Mouse (Mus musculus) neural tube, embryonic 11.5 days (tissue): ENCODE data around the gene Wnt2. TPM values are rescaled to one million over a fixed set of nuclear protein-coding genes. Genes with fewer than 3 reads are reported as not detected.

Experiments
- ATAC-seq: fragments of 200-750 bp; cut with Nextera tagmentation; 2 replicates; pipeline ENCODE4 v1.8.0; 2017; ENCODE audit warnings: moderate number of reproducible peaks, mild to moderate bottlenecking, moderate TSS enrichment, moderate library complexity; ENCODE audit not compliant: insufficient read depth, low FRiP score, low TSS enrichment
- DNase-seq: peaks from one replicate; pipeline ENCODE4 v3.0.0-alpha.2; 2015; ENCODE audit warnings: low spot score
- H3K27ac ChIP-seq: fragments of 300-500 bp; sonication (generic); 2 replicates; pipeline ENCODE4 v1.5.1; 2014; ENCODE audit warnings: low read depth, mild to moderate bottlenecking, low read length
- H3K27me3 ChIP-seq: fragments of 300-500 bp; sonication (generic); 2 replicates; pipeline ENCODE4 v1.6.1; 2014; ENCODE audit warnings: mild to moderate bottlenecking, low read length, mixed read lengths; ENCODE audit not compliant: control insufficient read depth, insufficient read depth
- H3K36me3 ChIP-seq: fragments of 300-500 bp; sonication (generic); 2 replicates; pipeline ENCODE4 v1.6.1; 2014; ENCODE audit warnings: mild to moderate bottlenecking, low read length, moderate library complexity, mixed read lengths; ENCODE audit not compliant: control insufficient read depth, insufficient read depth
- H3K4me1 ChIP-seq: fragments of 300-500 bp; sonication (generic); 2 replicates; pipeline ENCODE4 v1.6.1; 2014; ENCODE audit warnings: low read length, mixed read lengths; ENCODE audit not compliant: control insufficient read depth, insufficient read depth
- H3K4me2 ChIP-seq: fragments of 300-500 bp; sonication (generic); 2 replicates; pipeline ENCODE4 v1.6.1; 2014; ENCODE audit warnings: low read depth, mild to moderate bottlenecking, moderate library complexity
- H3K4me3 ChIP-seq: fragments of 300-500 bp; sonication (generic); 2 replicates; pipeline ENCODE4 v1.5.1; 2014; ENCODE audit warnings: low read depth, low read length
- H3K9ac ChIP-seq: fragments of 300-500 bp; sonication (generic); 2 replicates; pipeline ENCODE4 v1.6.1; 2014; ENCODE audit warnings: mild to moderate bottlenecking, low read length
- H3K9me3 ChIP-seq: fragments of 300-500 bp; sonication (generic); 2 replicates; pipeline ENCODE4 v1.6.1; 2016; ENCODE audit warnings: low read length; ENCODE audit not compliant: control insufficient read depth
- WGBS: fragments of 180-500 bp; shearing (Covaris S2); extraction: QIAGEN DNeasy Blood & Tissue Kit; methylation state at CpG from one replicate; pipeline ENCODE4 v1.1.7; 2014; 5-methylcytosine and 5-hydroxymethylcytosine counted together
- polyA plus RNA-seq: library from polyadenylated mRNA; unstranded; fragments of >200 nt; fragmentation: Nextera tagmentation; extraction: Ambion mirVana; gene quantifications from 2 replicates; pipeline ENCODE4 v1.2.1, GENCODE M21; 2014

Gene Wnt2
- polyA plus RNA-seq, result 2.2 and 2.8 TPM in 2 replicates

GRCm38 (mm10) chr6:18029746-18030656, at the start of gene Wnt2:
TSS of gene Wnt2 (minus strand) at chr6:18030585.
- Histone ChIP-seq H3K4me1 (peaks cover 8% of the 10 kb centered on the region; the same call in 1 of the 2 replicates), H3K9me3 (no peaks in the 10 kb centered on the region), H3K27me3 (peaks cover 39% of the 10 kb centered on the region), H3K4me3 (peak within 1 kb of the TSS; percentile 47), H3K27ac (no peak within 1 kb of the TSS), H3K36me3 (no peaks in the 10 kb centered on the region), H3K4me2 (peak within 1 kb of the TSS; percentile 84), H3K9ac (no peak within 1 kb of the TSS)
- ATAC-seq (peak; percentile 36), DNase-seq (peak; percentile 51)
- WGBS, result under 1% methylated on average over 46 of the region's 47 CpGs

DNA sequence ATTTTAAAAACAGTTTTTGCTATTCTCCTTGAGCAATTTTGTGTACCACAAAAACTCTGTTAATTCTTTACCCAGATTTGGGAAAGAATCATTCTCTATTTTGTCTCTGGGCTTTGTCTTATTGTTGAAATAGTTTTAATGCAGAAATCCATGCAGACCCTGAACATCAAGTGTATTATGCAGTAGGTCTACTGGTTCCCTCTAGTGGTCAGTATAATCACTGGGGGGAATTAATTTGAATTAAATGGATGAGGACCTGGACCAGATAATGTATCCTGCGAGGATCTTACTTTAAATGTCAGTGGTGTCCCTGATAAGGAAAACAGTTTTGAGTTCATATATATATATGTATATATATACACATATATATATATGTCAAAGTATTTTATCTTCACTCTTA, 48.2 kb upstream of the Wnt2 start:
- ATAC-seq (no peak), DNase-seq (no peak)
- Histone ChIP-seq H3K27ac (no peak overlapping the region), H3K9me3 (no peaks in the 10 kb centered on the region), H3K4me1 (no peaks in the 10 kb centered on the region), H3K9ac (no peak overlapping the region), H3K36me3 (no peaks in the 10 kb centered on the region), H3K4me2 (no peak overlapping the region), H3K4me3 (no peak overlapping the region), H3K27me3 (no peaks in the 10 kb centered on the region)
- WGBS, result 50% methylated on average over 1 of the region's 1 CpGs

DNA sequence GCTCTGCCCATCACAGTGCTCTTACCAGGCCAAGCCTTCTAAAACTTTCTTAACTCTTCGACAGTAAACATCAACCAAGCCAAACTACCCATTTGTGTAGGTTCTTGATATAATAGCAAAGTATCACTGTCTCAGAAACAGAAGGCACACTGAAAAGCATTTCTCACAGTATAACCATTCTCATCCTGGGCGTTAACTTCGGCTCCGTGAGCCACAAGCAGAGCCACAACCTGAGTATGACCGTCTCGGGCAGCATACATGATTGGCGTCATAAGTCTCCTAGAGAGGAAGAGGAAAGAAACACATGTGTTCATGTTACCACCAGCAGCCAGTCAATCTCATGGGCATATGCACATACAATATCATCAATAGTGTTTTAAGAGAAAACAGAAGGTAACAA, 46.6 kb upstream of the Wnt2 start:
- Histone ChIP-seq H3K27ac (no peak overlapping the region), H3K4me1 (no peaks in the 10 kb centered on the region), H3K27me3 (no peaks in the 10 kb centered on the region), H3K9me3 (no peaks in the 10 kb centered on the region), H3K4me2 (no peak overlapping the region), H3K4me3 (no peak overlapping the region), H3K36me3 (no peaks in the 10 kb centered on the region), H3K9ac (no peak overlapping the region)
- WGBS, result 90% methylated on average over 7 of the region's 7 CpGs
- ATAC-seq (no peak), DNase-seq (no peak)

DNA sequence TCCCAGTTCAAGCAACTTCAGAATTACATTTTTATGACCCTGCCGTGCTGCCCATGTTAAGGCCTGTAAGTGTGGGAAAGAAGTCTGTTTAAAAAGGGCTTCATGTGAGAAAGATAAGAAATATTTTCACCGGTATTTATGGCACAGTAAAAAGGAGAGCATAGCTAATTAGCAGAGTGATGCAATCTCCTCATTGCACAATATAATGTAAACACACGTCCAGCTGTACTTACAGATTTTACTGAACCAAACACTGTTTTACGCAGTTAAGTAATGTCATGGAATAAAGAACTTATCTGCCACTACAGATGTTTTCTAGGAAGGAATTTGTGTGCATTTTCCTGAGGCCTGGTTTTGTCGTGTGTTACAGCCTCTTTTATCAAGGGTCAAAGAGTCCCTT, 46.2 kb upstream of the Wnt2 start:
- DNase-seq, result no peak
- no peak for ATAC-seq
- H3K27me3 ChIP-seq, result no peaks in the 10 kb centered on the region
- no peak overlapping the region for H3K4me2 ChIP-seq
- no peaks in the 10 kb centered on the region for H3K4me1 ChIP-seq
- H3K4me3 ChIP-seq, result no peak overlapping the region
- H3K36me3 ChIP-seq, result no peaks in the 10 kb centered on the region
- 75% methylated on average over 5 of the region's 5 CpGs for WGBS
- H3K9me3 ChIP-seq, result no peaks in the 10 kb centered on the region
- no peak overlapping the region for H3K9ac ChIP-seq
- no peak overlapping the region for H3K27ac ChIP-seq

DNA sequence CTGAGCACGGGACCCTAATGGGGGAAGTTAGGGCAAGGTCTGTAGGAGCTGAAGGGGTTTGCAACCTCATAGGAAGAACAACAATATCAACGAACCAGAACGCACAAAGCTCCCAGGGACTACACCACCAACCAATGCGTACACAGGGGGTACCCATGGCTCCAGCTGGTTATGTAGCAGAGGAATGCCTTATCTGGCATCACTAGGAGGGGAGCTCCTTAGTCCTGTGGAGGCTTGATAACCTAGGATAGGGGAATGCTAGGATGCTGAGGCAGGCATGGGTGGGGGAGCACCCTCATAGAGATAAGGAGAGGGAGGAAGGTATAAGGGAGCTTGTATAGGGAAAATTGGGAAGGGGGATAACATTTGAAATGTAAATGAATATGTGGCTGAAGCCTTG, 27.5 kb upstream of the Wnt2 start:
- no peaks in the 10 kb centered on the region for H3K4me1 ChIP-seq
- 83% methylated on average over 4 of the region's 4 CpGs for WGBS
- no peak overlapping the region for H3K27ac ChIP-seq
- no peak for ATAC-seq
- H3K4me3 ChIP-seq, result no peak overlapping the region
- H3K4me2 ChIP-seq, result no peak overlapping the region
- H3K27me3 ChIP-seq, result no peaks in the 10 kb centered on the region
- H3K9me3 ChIP-seq, result no peaks in the 10 kb centered on the region
- DNase-seq, result no peak
- H3K9ac ChIP-seq, result no peak overlapping the region
- H3K36me3 ChIP-seq, result no peaks in the 10 kb centered on the region

GRCm38 (mm10) chr6:18051702-18052101, 21.3 kb upstream of the Wnt2 start:
- Histone ChIP-seq H3K4me3 (no peak overlapping the region), H3K27ac (no peak overlapping the region), H3K9me3 (no peaks in the 10 kb centered on the region), H3K4me1 (no peaks in the 10 kb centered on the region), H3K9ac (no peak overlapping the region), H3K27me3 (no peaks in the 10 kb centered on the region), H3K4me2 (no peak overlapping the region), H3K36me3 (no peaks in the 10 kb centered on the region)
- WGBS, result 64% methylated on average over 5 of the region's 5 CpGs
- ATAC-seq (no peak), DNase-seq (peak; percentile 19)

GRCm38 (mm10) chr6:18044299-18044698, 13.9 kb upstream of the Wnt2 start:
- H3K4me1 ChIP-seq, result no peaks in the 10 kb centered on the region
- H3K4me3 ChIP-seq, result no peak overlapping the region
- H3K4me2 ChIP-seq, result no peak overlapping the region
- DNase-seq (no peak), ATAC-seq (no peak)
- no peak overlapping the region for H3K27ac ChIP-seq
- H3K9me3 ChIP-seq, result no peaks in the 10 kb centered on the region
- 88% methylated on average over 4 of the region's 4 CpGs for WGBS
- no peaks in the 10 kb centered on the region for H3K27me3 ChIP-seq
- H3K9ac ChIP-seq, result no peak overlapping the region
- H3K36me3 ChIP-seq, result no peaks in the 10 kb centered on the region

DNA sequence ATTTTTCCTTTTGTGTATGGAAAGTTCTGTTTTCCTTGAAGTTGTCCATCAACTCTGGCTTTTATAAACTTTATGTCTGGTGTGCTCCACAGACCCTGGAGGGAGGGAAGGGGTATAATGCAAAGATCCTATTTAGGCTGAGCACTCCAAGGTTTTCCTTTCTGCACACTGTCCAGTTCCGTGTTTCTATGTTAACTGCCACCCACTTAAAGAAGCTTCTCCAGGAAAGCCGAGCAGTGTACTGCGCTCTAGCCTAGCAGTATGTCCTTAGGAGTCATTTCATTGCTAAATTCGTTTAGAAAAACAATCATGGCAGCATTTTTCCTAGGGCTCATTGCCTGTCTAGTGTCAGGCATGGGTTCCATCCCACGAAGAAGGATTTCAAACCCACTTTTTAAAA, 12.8 kb upstream of the Wnt2 start:
- no peak for DNase-seq
- H3K4me1 ChIP-seq, result no peaks in the 10 kb centered on the region
- no peaks in the 10 kb centered on the region for H3K9me3 ChIP-seq
- H3K27me3 ChIP-seq, result no peaks in the 10 kb centered on the region
- H3K36me3 ChIP-seq, result no peaks in the 10 kb centered on the region
- H3K27ac ChIP-seq, result no peak overlapping the region
- WGBS, result 84% methylated on average over 5 of the region's 5 CpGs
- H3K9ac ChIP-seq, result no peak overlapping the region
- H3K4me2 ChIP-seq, result no peak overlapping the region
- ATAC-seq, result no peak
- H3K4me3 ChIP-seq, result no peak overlapping the region

DNA sequence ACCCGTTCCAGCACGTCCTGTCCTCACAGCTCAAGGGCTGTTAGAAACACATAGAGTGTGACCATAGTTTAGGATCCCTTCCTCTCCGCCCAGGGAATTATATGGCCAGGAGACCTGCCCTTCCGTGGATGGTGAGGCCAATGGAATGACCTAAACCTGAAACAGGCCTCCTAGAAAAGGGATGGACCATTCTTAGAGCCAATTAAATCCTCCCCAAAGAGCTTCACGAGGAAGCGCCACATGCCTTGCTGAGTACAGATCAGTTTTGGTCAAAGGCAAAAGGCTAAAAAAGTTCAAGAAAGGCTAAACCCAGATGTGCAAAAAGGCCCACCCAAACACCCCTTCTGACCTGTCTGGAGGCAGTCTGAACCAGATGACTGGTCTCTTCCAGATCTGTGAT, 1.9 kb upstream of the Wnt2 start:
- no peak overlapping the region for H3K9ac ChIP-seq
- DNase-seq (no peak), ATAC-seq (no peak)
- peaks cover 39% of the 10 kb centered on the region for H3K27me3 ChIP-seq
- WGBS, result 16% methylated on average over 6 of the region's 6 CpGs
- peaks cover 8% of the 10 kb centered on the region; the same call in 1 of the 2 replicates for H3K4me1 ChIP-seq
- no peak overlapping the region for H3K27ac ChIP-seq
- H3K4me2 ChIP-seq, result peak overlapping the region; percentile 84; the same call in 1 of the 2 replicates
- no peaks in the 10 kb centered on the region for H3K36me3 ChIP-seq
- peak overlapping the region; percentile 35 for H3K4me3 ChIP-seq
- H3K9me3 ChIP-seq, result no peaks in the 10 kb centered on the region
